Mouse (Mus musculus): Measurements from ENCODE around the gene Pphln1. TPM values are rescaled to one million over a fixed set of nuclear protein-coding genes. Genes with fewer than 3 reads are reported as not detected.

The Pphln1 gene
- polyA plus RNA-seq, 1 experiment from 2014 or later, result 17.7 TPM

DNA sequence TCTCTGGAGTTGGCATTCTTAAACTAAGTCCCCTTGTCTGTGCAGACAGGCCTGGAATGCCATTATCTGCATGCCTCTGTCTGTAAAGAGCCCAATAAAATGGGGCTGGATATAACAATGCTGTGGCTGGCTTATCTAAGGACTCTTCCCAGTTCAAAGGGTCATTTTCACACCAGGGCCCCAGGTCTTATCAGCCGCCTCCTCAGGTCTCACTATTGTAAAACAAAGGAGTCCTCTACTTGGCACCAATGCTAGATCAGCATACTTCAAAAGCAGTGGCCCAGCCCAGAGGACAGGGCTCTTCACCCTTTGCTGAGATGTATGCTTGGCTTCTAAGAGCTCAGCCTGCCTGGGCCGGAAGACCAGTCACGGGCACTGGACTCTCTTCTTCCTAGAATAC lies 141.3 kb downstream of the Pphln1 start:
- no peak for TF ChIP-seq CTCF (IDR thresholded peaks at IDR 0.05; ENCODE audit: low read depth)
- H3K27ac ChIP-seq (ENCODE audit: low read depth, low read length), result no peak overlapping the region
- 0 out of 2 replicates have a peak overlapping the region, but pooled peaks have one; percentile 27 for H3K4me2 ChIP-seq (replicated peaks; ENCODE audit: low read depth)
- H3K9me3 ChIP-seq (ENCODE audit: control insufficient read depth), result no peaks in the 10 kb centered on the region
- H3K4me3 ChIP-seq (ENCODE audit: low read depth, low read length), result no peak overlapping the region
- no peaks in the 10 kb centered on the region for H3K36me3 ChIP-seq (ENCODE audit: control insufficient read depth, insufficient read depth)
- ATAC-seq, result peak; percentile 92
- WGBS, result 43% methylated on average over 3 of the region's 3 CpGs
- no peaks in the 10 kb centered on the region for H3K4me1 ChIP-seq (replicated peaks; ENCODE audit: control insufficient read depth, insufficient read depth, low read length)
- no peak overlapping the region for H3K9ac ChIP-seq (ENCODE audit: low read depth, low read length)
- no peaks in the 10 kb centered on the region for H3K27me3 ChIP-seq (replicated peaks; ENCODE audit: control insufficient read depth, insufficient read depth, low read length)

Other genes with a start within 250 kb of the Pphln1 start
- 4.9 and 5.5 TPM in 2 replicates for gene Gxylt1, start 123.2 kb upstream of the Pphln1 start, polyA plus RNA-seq (2015; fragmentation: Nextera tagmentation; extraction: Ambion mirVana)
- 43.0 and 45.0 TPM in 2 replicates for gene Yaf2, start 61.4 kb upstream of the Pphln1 start, polyA plus RNA-seq (2015; fragmentation: Nextera tagmentation; extraction: Ambion mirVana)
- gene Zcrb1, start within 50 bp of the Pphln1 start, polyA plus RNA-seq (2015; fragmentation: Nextera tagmentation; extraction: Ambion mirVana), result 99.5 and 102 TPM in 2 replicates
- gene Prickle1, start 197.5 kb downstream of the Pphln1 start, polyA plus RNA-seq (2015; fragmentation: Nextera tagmentation; extraction: Ambion mirVana), result 6.3 and 6.5 TPM in 2 replicates